Mouse (Mus musculus) hindbrain, embryonic 13.5 days (tissue): Measurements from ENCODE around the gene Arhgef10l. TPM values are rescaled to one million over a fixed set of nuclear protein-coding genes. Genes with fewer than 3 reads are reported as not detected.
A peak's percentile ranks its signal among the peaks of the same experiment; 100 is the strongest.

ENCODE experiments used
- ATAC-seq: fragments of 200-750 bp; cut with Nextera tagmentation; 2 replicates; pipeline ENCODE4 v1.8.0; 2017; ENCODE audit warnings: moderate TSS enrichment; ENCODE audit not compliant: low FRiP score
- H3K27ac ChIP-seq: fragments of 300-500 bp; sonication (generic); 2 replicates; pipeline ENCODE4 v1.5.1; 2015; ENCODE audit warnings: inconsistent platforms, mild to moderate bottlenecking, moderate library complexity
- H3K27me3 ChIP-seq: fragments of 300-500 bp; sonication (generic); 2 replicates; pipeline ENCODE4 v1.6.1; 2015; ENCODE audit warnings: mild to moderate bottlenecking, inconsistent platforms
- H3K36me3 ChIP-seq: fragments of 300-500 bp; sonication (generic); 2 replicates; pipeline ENCODE4 v1.6.1; 2015; ENCODE audit warnings: mild to moderate bottlenecking, inconsistent platforms
- H3K4me1 ChIP-seq: fragments of 300-500 bp; sonication (generic); replicated peaks from 2 replicates; pipeline ENCODE4 v1.6.1; 2015; ENCODE audit warnings: inconsistent platforms
- H3K4me2 ChIP-seq: fragments of 300-500 bp; sonication (generic); 2 replicates; pipeline ENCODE4 v1.6.1; 2015; ENCODE audit warnings: inconsistent platforms, mild to moderate bottlenecking, moderate library complexity
- H3K4me3 ChIP-seq: fragments of 300-500 bp; sonication (generic); 2 replicates; pipeline ENCODE4 v1.5.1; 2015; ENCODE audit warnings: mild to moderate bottlenecking, inconsistent platforms
- H3K9ac ChIP-seq: fragments of 300-500 bp; sonication (generic); 2 replicates; pipeline ENCODE4 v1.6.1; 2015; ENCODE audit warnings: mild to moderate bottlenecking, inconsistent platforms
- H3K9me3 ChIP-seq: fragments of 300-500 bp; sonication (generic); 2 replicates; pipeline ENCODE4 v1.6.1; 2016; ENCODE audit warnings: inconsistent platforms
- WGBS: fragments of 180-500 bp; shearing (Covaris S2); methylation state at CpG from one replicate; pipeline ENCODE4 v1.1.7; 2015; 5-methylcytosine and 5-hydroxymethylcytosine counted together
- microRNA-seq: library from miRNA; unstranded; fragments of <30 nt; microRNA quantifications from one replicate; pipeline ENCODE4, GENCODE M21; 2016
- polyA plus RNA-seq: library from polyadenylated mRNA; unstranded; fragments of >200 nt; fragmentation: Nextera tagmentation; extraction: Ambion mirVana; gene quantifications from 2 replicates; pipeline ENCODE4 v1.2.1, GENCODE M21; 2015

The Arhgef10l gene
- polyA plus RNA-seq, 1 experiment from 2014 or later, result 23.2 TPM

DNA sequence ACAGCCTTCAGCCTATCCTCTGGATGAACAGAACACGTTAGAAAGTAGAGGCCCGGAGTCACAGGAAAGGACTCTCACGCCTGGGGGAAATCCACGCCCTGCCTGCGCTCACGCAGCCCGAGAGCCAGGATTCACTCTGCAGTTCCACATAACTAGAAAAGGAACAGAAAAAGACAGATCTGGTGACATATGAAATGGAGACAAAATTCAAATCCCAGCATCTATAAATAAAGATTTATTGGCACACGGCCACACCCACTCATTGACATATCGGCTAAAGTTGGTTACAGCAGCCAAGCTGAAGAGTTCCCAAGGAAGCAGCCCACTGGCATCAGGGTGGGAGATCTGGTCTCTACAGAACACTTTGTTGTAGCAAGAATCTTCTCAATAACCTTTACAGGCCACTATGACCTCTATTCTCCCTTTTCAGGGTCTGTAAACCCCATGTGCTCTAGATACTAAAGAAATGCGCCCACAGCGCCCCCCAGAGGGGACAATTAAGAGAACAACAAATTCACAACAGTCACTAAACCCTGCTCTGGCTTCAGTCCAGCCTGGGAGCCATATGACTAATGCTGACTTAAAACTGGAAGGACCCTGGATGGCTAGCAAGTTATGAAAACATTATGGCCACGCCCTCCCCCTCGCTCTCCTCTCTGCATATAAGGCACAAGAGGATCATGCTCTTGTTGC is 195.9 kb downstream of the Arhgef10l start:
- no peak overlapping the region for H3K27ac ChIP-seq
- WGBS, result 70% methylated on average over 13 of the region's 13 CpGs
- ATAC-seq, result no peak

GRCm38 (mm10) chr4:140467254-140467791 is 198.5 kb downstream of the Arhgef10l start:
- Histone ChIP-seq H3K36me3 (no peaks in the 10 kb centered on the region), H3K9ac (no peak overlapping the region), H3K4me3 (no peak overlapping the region), H3K9me3 (no peaks in the 10 kb centered on the region), H3K27ac (peak overlapping the region; percentile 65), H3K27me3 (peaks cover 5% of the 10 kb centered on the region), H3K4me2 (no peak overlapping the region), H3K4me1 (peaks cover 32% of the 10 kb centered on the region)
- WGBS, result 59% methylated on average over 17 of the region's 17 CpGs
- ATAC-seq, result no peak

More for the DNA sequence above, 195.9 kb downstream of the Arhgef10l start:
- peaks cover 5% of the 10 kb centered on the region for H3K27me3 ChIP-seq
- H3K9me3 ChIP-seq, result no peaks in the 10 kb centered on the region
- H3K4me2 ChIP-seq, result no peak overlapping the region
- no peak overlapping the region for H3K9ac ChIP-seq
- no peaks in the 10 kb centered on the region for H3K36me3 ChIP-seq
- H3K4me3 ChIP-seq, result no peak overlapping the region
- H3K4me1 ChIP-seq, result peaks cover 30% of the 10 kb centered on the region

Small RNA genes lying within 50 kb of the gene (microRNA-seq; reads per million reads assigned to microRNA genes)
- gene Gm23045, result not detected

Other genes with a start within 250 kb of the Arhgef10l start
- 13.8 and 15.7 TPM in 2 replicates for gene Rcc2, start 34.5 kb upstream of the Arhgef10l start, polyA plus RNA-seq
- gene Padi6, start 76.6 kb upstream of the Arhgef10l start, polyA plus RNA-seq, result not detected in 2 replicates
- 0.09 and 0.13 TPM in 2 replicates for gene Padi4, start 108.2 kb upstream of the Arhgef10l start, polyA plus RNA-seq
- not detected in 2 replicates for gene Padi3, start 144.6 kb upstream of the Arhgef10l start, polyA plus RNA-seq
- gene Padi1, start 179.8 kb upstream of the Arhgef10l start, polyA plus RNA-seq, result not detected in 2 replicates
- gene Padi2, start 240.3 kb upstream of the Arhgef10l start, polyA plus RNA-seq, result 0.89 and 1.1 TPM in 2 replicates